Mouse (Mus musculus): ENCODE data around the gene Lman1l.

The Lman1l gene

GRCm38 (mm10) chr9:57644944-57645893, 24.6 kb upstream of the Lman1l start:
- DNase-seq (ENCODE audit: low spot score), result peak; percentile 93

- DNase-seq (ENCODE audit: low spot score), result peak; percentile 51
These were observed 23.9 kb upstream of the Lman1l start for GRCm38 (mm10) chr9:57644442-57644943.

GRCm38 (mm10) chr9:57643856-57644180, 23.2 kb upstream of the Lman1l start:
- DNase-seq (ENCODE audit: low spot score), result no peak

GRCm38 (mm10) chr9:57643169-57643855, 22.7 kb upstream of the Lman1l start:
- DNase-seq (ENCODE audit: low spot score), result no peak

- no peak for DNase-seq (ENCODE audit: low spot score)
These were observed 21.4 kb upstream of the Lman1l start for GRCm38 (mm10) chr9:57641775-57642550.

GRCm38 (mm10) chr9:57641022-57641421, 20.4 kb upstream of the Lman1l start:
- DNase-seq (ENCODE audit: low spot score), result no peak

- peak; percentile 25 for DNase-seq (ENCODE audit: low spot score)
These were observed 19.8 kb upstream of the Lman1l start for GRCm38 (mm10) chr9:57640384-57640783.

- DNase-seq (ENCODE audit: low spot score), result no peak
These were observed 19.2 kb upstream of the Lman1l start for GRCm38 (mm10) chr9:57639661-57640328.

GRCm38 (mm10) chr9:57638651-57639459, 18.3 kb upstream of the Lman1l start:
- DNase-seq (ENCODE audit: low spot score), result no peak

GRCm38 (mm10) chr9:57637741-57638322, 17.3 kb upstream of the Lman1l start:
- DNase-seq (ENCODE audit: low spot score), result no peak

- DNase-seq (ENCODE audit: low spot score), result no peak
These were observed 16.7 kb upstream of the Lman1l start for GRCm38 (mm10) chr9:57637272-57637671.

GRCm38 (mm10) chr9:57633481-57634024, 13.0 kb upstream of the Lman1l start:
- no peak for DNase-seq (ENCODE audit: low spot score)

GRCm38 (mm10) chr9:57629118-57629874, 8.7 kb upstream of the Lman1l start:
- DNase-seq (ENCODE audit: low spot score), result peak; percentile 76

- no peak for DNase-seq (ENCODE audit: low spot score)
These were observed 8.1 kb upstream of the Lman1l start for GRCm38 (mm10) chr9:57628717-57629116.

- no peak for DNase-seq (ENCODE audit: low spot score)
These were observed 7.3 kb upstream of the Lman1l start for GRCm38 (mm10) chr9:57627892-57628291.

- no peak for DNase-seq (ENCODE audit: low spot score)
These were observed 6.6 kb upstream of the Lman1l start for GRCm38 (mm10) chr9:57627191-57627590.

- no peak for DNase-seq (ENCODE audit: low spot score)
These were observed 5.3 kb upstream of the Lman1l start for GRCm38 (mm10) chr9:57625674-57626500.

GRCm38 (mm10) chr9:57624295-57624694, 3.7 kb upstream of the Lman1l start:
- no peak for DNase-seq (ENCODE audit: low spot score)
